ENCODE assay signal across 28 mouse cellular contexts in the genomic region with DNA sequence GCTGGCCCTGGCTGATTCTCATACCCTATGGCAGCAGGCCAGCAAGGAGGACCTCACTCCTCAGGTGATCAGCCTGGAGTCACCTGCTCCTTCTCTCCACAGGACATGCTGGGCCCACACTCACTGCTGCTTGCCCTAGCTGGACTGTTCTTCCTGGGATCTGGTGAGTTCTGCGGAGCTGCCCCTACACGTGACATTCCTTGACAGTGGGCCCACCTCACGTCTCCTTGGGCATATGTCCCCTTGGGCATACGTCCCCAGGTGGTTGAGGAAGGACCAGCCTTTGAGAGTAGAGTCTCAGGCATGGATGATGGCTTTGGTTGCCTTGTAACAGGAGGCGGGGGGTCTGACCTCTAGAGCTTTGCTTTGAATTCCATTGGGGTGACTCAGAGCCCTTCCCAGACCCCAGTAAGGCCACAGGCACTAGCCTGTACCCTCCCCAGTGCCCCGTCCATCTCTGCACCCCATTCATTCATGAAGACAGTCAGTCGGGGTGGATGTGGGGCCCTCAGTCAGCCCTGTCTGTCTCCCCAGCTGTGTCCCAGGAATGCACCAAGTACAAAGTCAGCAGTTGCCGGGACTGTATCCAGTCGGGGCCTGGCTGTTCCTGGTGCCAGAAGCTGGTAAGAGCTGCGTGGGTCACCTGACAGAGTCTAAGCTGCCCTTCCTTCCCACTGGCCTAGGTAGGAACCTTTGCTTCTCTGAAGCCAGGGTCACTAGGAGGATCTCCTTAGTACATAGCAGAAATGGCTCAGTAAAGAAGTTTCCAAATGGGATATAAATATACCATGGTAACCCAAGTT. TPM values are rescaled to one million over a fixed set of nuclear protein-coding genes. Genes with fewer than 3 reads are reported as not detected.
DNase-seq lines count a peak whose midpoint lies in the region; ATAC-seq and TF ChIP-seq lines count a peak whose summit lies in the region.
"Had no signal": no experiment of that assay in that cellular context is flagged by ENCODE, and none has a peak within 500 bp of the region (broad histone marks: within the 10 kb centered on the region; RNA-seq: fewer than 3 reads in every experiment).

No protein-coding gene starts in this region.

- no peaks in the 10 kb centered on the region for H3K36me3 ChIP-seq in kidney, adult 2 months (ENCODE audit: control insufficient read depth, insufficient read depth, low read length)
- no peaks in the 10 kb centered on the region for H3K36me3 ChIP-seq in midbrain, embryonic 14.5 days (ENCODE audit: control insufficient read depth, insufficient read depth, low read length)
- H3K36me3 ChIP-seq: forebrain, embryonic 12.5 days; hindbrain, embryonic 13.5 days; limb, embryonic 10.5 days; limb, embryonic 15.5 days; liver, embryonic 13.5 days; midbrain, embryonic 10.5 days had no signal

- H3K27ac ChIP-seq in kidney, adult 2 months (ENCODE audit: insufficient read depth, low read depth, low read length) = no peak overlapping the region
- no peak overlapping the region for H3K27ac ChIP-seq in midbrain, embryonic 14.5 days (replicated peaks; ENCODE audit: low read depth, low read length)
- H3K27ac ChIP-seq: forebrain, embryonic 12.5 days; hindbrain, embryonic 13.5 days; limb, embryonic 10.5 days; limb, embryonic 15.5 days; liver, embryonic 13.5 days; midbrain, embryonic 10.5 days had no signal

- H3K27me3 ChIP-seq in kidney, adult 2 months (replicated peaks; ENCODE audit: control insufficient read depth, insufficient read depth, low read length) = no peaks in the 10 kb centered on the region
- H3K27me3 ChIP-seq in midbrain, embryonic 14.5 days (ENCODE audit: control insufficient read depth, insufficient read depth, low read length) = no peaks in the 10 kb centered on the region
- H3K27me3 ChIP-seq: forebrain, embryonic 12.5 days; hindbrain, embryonic 13.5 days; limb, embryonic 15.5 days; liver, embryonic 13.5 days had no signal

- H3K4me2 ChIP-seq in midbrain, embryonic 14.5 days (ENCODE audit: low read length) = no peak overlapping the region
- H3K4me2 ChIP-seq: forebrain, embryonic 12.5 days; heart, embryonic 11.5 days; hindbrain, embryonic 13.5 days; limb, embryonic 15.5 days; liver, embryonic 13.5 days had no signal

- DNase-seq in kidney, adult 2 months = peak; percentile 74
- DNase-seq in kidney, postnatal 14 days = no peak
- DNase-seq in 3134 (ENCODE audit: extremely low read depth, insufficient read length, low spot score) = peak; percentile 49
- peak; percentile 29 for DNase-seq in Muller cell, postnatal 12 days (ENCODE audit: inconsistent ontology term)
- peak; percentile 48 to 59 for DNase-seq in kidney, postnatal 36 days
- no peak for DNase-seq in midbrain, embryonic 14.5 days
- DNase-seq: adrenal gland, postnatal 25 days; cerebellum, adult 2 months; cerebellum, postnatal 14 days; forebrain, postnatal 0 days; gastrocnemius, postnatal 14 days; heart, postnatal 4 days; layer of hippocampus, postnatal 36 days; liver, embryonic 13.5 days; lung, adult 18-20 months; lung, postnatal 4 days; right cerebral cortex, postnatal 25 days; thymus, postnatal 4 days had no signal

- no peak overlapping the region for H3K4me3 ChIP-seq in kidney, adult 2 months (ENCODE audit: insufficient read depth, low read depth, low read length)
- no peak overlapping the region for H3K4me3 ChIP-seq in midbrain, embryonic 14.5 days (replicated peaks; ENCODE audit: low read depth, low read length)
- H3K4me3 ChIP-seq: forebrain, embryonic 12.5 days; hindbrain, embryonic 13.5 days; limb, embryonic 10.5 days; limb, embryonic 15.5 days; liver, embryonic 13.5 days; midbrain, embryonic 10.5 days had no signal

- H3K4me1 ChIP-seq in kidney, adult 2 months (ENCODE audit: control insufficient read depth, insufficient read depth, low read length) = no peaks in the 10 kb centered on the region
- no peaks in the 10 kb centered on the region for H3K4me1 ChIP-seq in midbrain, embryonic 14.5 days (ENCODE audit: control insufficient read depth, insufficient read depth, low read length)
- H3K4me1 ChIP-seq: forebrain, embryonic 12.5 days; hindbrain, embryonic 13.5 days; limb, embryonic 10.5 days; limb, embryonic 15.5 days; midbrain, embryonic 10.5 days had no signal

- no peaks in the 10 kb centered on the region for H3K9me3 ChIP-seq in midbrain, embryonic 14.5 days (ENCODE audit: control insufficient read depth, low read length)
- H3K9me3 ChIP-seq: forebrain, embryonic 12.5 days; G1E; hindbrain, embryonic 13.5 days; limb, embryonic 10.5 days; limb, embryonic 15.5 days; liver, embryonic 13.5 days; midbrain, embryonic 10.5 days had no signal

- H3K9ac ChIP-seq in midbrain, embryonic 14.5 days (replicated peaks; ENCODE audit: low read length) = no peak overlapping the region
- H3K9ac ChIP-seq: forebrain, embryonic 12.5 days; forebrain, postnatal 0 days; hindbrain, embryonic 13.5 days; limb, embryonic 15.5 days; liver, embryonic 13.5 days had no signal

- 79% methylated on average over 10 of the region's 10 CpGs for WGBS in kidney, adult 2 months
- WGBS in midbrain, embryonic 14.5 days = 80% methylated on average over 10 of the region's 10 CpGs

- TF ChIP-seq POLR2A in kidney, adult 2 months (IDR thresholded peaks at IDR 0.05; ENCODE audit: low read depth, low read length) = no peak

- ATAC-seq in midbrain, embryonic 14.5 days (ENCODE audit: low FRiP score, low TSS enrichment) = no peak
- no peak; the same call in 1 of the 2 replicates for ATAC-seq in erythroblast, adult 5-6 weeks (replicated peaks; ENCODE audit: low FRiP score, poor library complexity, severe bottlenecking)
- ATAC-seq: forebrain, postnatal 0 days; lung, postnatal 0 days; midbrain, embryonic 16.5 days had no signal

- TF ChIP-seq CTCF in kidney, adult 2 months (conservative IDR thresholded peaks at IDR 0.05; ENCODE audit: insufficient read depth, insufficient read length, low read depth, low read length) = no peak

RNA-seq across cellular contexts. Expression of gene Itgb2, which starts 12.0 kb away (rescaled TPM):
- 6.5 and 13.6 TPM in 2 replicates for polyA plus RNA-seq in kidney, adult 2 months (2012; rRNA removed)
- 0.49 and 0.91 TPM in 2 replicates for polyA plus RNA-seq in midbrain, embryonic 14.5 days (2014; fragmentation: Nextera tagmentation; extraction: Ambion mirVana)
- total RNA-seq in erythroblast, adult 5-6 weeks (2015; ENCODE audit: low replicate concordance) = 74.2 and 79.6 TPM in 2 replicates
- 51.4 and 55.8 TPM in 2 replicates for total RNA-seq in erythroblast, adult 5-6 weeks (2017; ENCODE audit: low replicate concordance)

RNA-seq across cellular contexts. Expression of gene Fam207a, which starts 26.5 kb away (rescaled TPM):
- 30.5 and 31.4 TPM in 2 replicates for polyA plus RNA-seq in kidney, adult 2 months (2012; rRNA removed)
- polyA plus RNA-seq in midbrain, embryonic 14.5 days (2014; fragmentation: Nextera tagmentation; extraction: Ambion mirVana) = 37.4 and 41.2 TPM in 2 replicates
- 4.2 and 6.5 TPM in 2 replicates for total RNA-seq in erythroblast, adult 5-6 weeks (2015; ENCODE audit: low replicate concordance)
- 7.1 and 12.4 TPM in 2 replicates for total RNA-seq in erythroblast, adult 5-6 weeks (2017; ENCODE audit: low replicate concordance)

RNA-seq across cellular contexts. Expression of gene Pttg1ip, which starts 39.5 kb away (rescaled TPM):
- 321 and 342 TPM in 2 replicates for polyA plus RNA-seq in kidney, adult 2 months (2012; rRNA removed)
- polyA plus RNA-seq in midbrain, embryonic 14.5 days (2014; fragmentation: Nextera tagmentation; extraction: Ambion mirVana) = 52.1 and 71.8 TPM in 2 replicates
- total RNA-seq in erythroblast, adult 5-6 weeks (2015; ENCODE audit: low replicate concordance) = 58.8 and 73.6 TPM in 2 replicates
- total RNA-seq in erythroblast, adult 5-6 weeks (2017; ENCODE audit: low replicate concordance) = 72.6 and 78.0 TPM in 2 replicates

Comparison
In these comparisons a context has a peak if more than half of its experiments do, and no peak if none do; other contexts are left out.
1. DNase-seq: peak in kidney, adult 2 months (single experiment), 3134 (single experiment), Muller cell, postnatal 12 days (single experiment) and kidney, postnatal 36 days (2 of 2); none in kidney, postnatal 14 days (single experiment) and midbrain, embryonic 14.5 days (single experiment).